Mouse (Mus musculus) C2C12 (cell line): ENCODE measurements at regions not wholly inside any gene's neighbourhood (a gene's known extent, or its start where the extent isn't known, plus 50 kb on each side); places are given as distances from the start of the nearest gene placed in this dataset.

Experiments used
- H3K27me3 ChIP-seq: one replicate; pipeline ENCODE4 v1.6.1; 2011; ENCODE audit not compliant: control insufficient read depth, insufficient read depth, insufficient read length
- H3K36me3 ChIP-seq: one replicate; pipeline ENCODE4 v1.6.1; 2011; ENCODE audit not compliant: control insufficient read depth, insufficient read depth
- H3K4me3 ChIP-seq: one replicate; pipeline ENCODE4 v1.5.1; 2011; ENCODE audit warnings: mild to moderate bottlenecking, control low read depth; ENCODE audit not compliant: poor library complexity, insufficient read depth, severe bottlenecking
- H3K79me2 ChIP-seq: one replicate; pipeline ENCODE4 v1.6.1; 2011; ENCODE audit not compliant: control insufficient read depth, insufficient read depth
- H3K79me3 ChIP-seq: one replicate; pipeline ENCODE4 v1.6.1; 2011; ENCODE audit warnings: low read depth, control low read depth
- H3ac ChIP-seq: one replicate; pipeline ENCODE3; 2011; ENCODE audit warnings: low read depth; ENCODE audit not compliant: control insufficient read depth, insufficient read length
- CEBPB ChIP-seq: IDR thresholded peaks from one replicate; pipeline ENCODE4 v1.6.1; 2011; ENCODE audit warnings: low read depth, mild to moderate bottlenecking, control low read depth, moderate library complexity
- CTCF ChIP-seq: IDR thresholded peaks from one replicate; pipeline ENCODE4 v1.5.1; 2011; ENCODE audit not compliant: control insufficient read depth, insufficient read depth, insufficient read length
- FOSL1 ChIP-seq: IDR thresholded peaks from one replicate; pipeline ENCODE4 v1.8.0; 2011; ENCODE audit warnings: mild to moderate bottlenecking, low read length; ENCODE audit not compliant: poor library complexity, insufficient read depth, severe bottlenecking
- MAX ChIP-seq: IDR thresholded peaks from one replicate; pipeline ENCODE4 v1.6.1; 2011; ENCODE audit warnings: mild to moderate bottlenecking, control low read depth
- MYOD1 ChIP-seq: IDR thresholded peaks from one replicate; pipeline ENCODE4 v1.6.1; 2011; ENCODE audit warnings: low read depth; ENCODE audit not compliant: control insufficient read depth, insufficient read length
- MYOG ChIP-seq: IDR thresholded peaks from one replicate; pipeline ENCODE4 v1.6.1; 2011; ENCODE audit not compliant: control insufficient read depth, insufficient read length; ENCODE audit errors: extremely low read depth
- USF1 ChIP-seq: IDR thresholded peaks from one replicate; pipeline ENCODE4 v1.6.1; 2011; ENCODE audit warnings: low read depth, mild to moderate bottlenecking, control low read depth, moderate library complexity

DNA sequence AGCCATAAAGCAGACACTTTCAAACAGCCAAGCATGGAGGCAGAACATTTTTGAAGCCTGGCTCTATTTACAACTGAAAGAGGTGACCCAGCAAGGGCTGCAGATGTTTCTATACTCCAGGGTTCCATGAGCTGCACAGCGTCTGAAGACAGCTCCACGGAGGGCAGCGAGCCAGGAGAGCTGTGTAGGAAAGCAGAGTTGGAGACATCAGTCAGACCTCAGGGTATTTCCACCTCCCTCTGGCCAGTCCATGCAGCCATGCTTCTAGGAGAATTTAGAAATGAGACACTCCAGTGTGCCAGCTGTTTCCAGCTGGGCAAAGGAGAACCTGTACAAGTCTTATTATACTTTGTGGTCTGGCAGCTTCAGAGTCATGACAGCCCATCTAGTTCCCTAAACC lies 85.8 kb downstream of the Aldh8a1 start:
- Histone ChIP-seq H3K79me3 (no peaks in the 10 kb centered on the region), H3K4me3 (no peak overlapping the region), H3K27me3 (no peaks in the 10 kb centered on the region), H3K79me2 (no peaks in the 10 kb centered on the region), H3K36me3 (no peaks in the 10 kb centered on the region), H3ac (no peak overlapping the region)
- TF ChIP-seq MYOG (no peak), MAX (no peak)

DNA sequence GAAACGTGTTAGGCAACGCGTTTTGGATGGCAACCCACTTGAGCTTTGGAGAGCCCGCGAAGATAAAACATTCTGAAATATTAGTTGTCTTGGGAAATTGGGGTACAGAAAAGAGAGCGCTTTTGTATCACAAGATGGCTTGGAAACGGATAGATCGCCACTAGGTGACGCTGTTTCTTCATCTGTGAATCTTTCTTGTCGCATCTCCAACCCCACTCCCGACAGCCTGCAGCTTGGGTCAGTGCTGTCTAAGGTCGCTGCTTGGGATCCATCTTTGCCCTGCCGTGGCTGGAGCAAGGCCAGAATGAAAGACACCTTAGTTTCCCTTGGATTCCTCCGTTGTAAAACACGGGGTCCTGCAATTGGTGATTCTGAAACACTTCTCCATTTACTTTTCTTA lies 88.3 kb downstream of the Aldh8a1 start:
- no peaks in the 10 kb centered on the region for H3K79me2 ChIP-seq
- H3K27me3 ChIP-seq, result no peaks in the 10 kb centered on the region
- TF ChIP-seq CEBPB, result no peak
- TF ChIP-seq CTCF, result peak; percentile 85
- no peak for TF ChIP-seq MAX
- H3K36me3 ChIP-seq, result no peaks in the 10 kb centered on the region
- H3K4me3 ChIP-seq, result no peak overlapping the region
- H3K79me3 ChIP-seq, result no peaks in the 10 kb centered on the region
- H3ac ChIP-seq, result no peak overlapping the region

DNA sequence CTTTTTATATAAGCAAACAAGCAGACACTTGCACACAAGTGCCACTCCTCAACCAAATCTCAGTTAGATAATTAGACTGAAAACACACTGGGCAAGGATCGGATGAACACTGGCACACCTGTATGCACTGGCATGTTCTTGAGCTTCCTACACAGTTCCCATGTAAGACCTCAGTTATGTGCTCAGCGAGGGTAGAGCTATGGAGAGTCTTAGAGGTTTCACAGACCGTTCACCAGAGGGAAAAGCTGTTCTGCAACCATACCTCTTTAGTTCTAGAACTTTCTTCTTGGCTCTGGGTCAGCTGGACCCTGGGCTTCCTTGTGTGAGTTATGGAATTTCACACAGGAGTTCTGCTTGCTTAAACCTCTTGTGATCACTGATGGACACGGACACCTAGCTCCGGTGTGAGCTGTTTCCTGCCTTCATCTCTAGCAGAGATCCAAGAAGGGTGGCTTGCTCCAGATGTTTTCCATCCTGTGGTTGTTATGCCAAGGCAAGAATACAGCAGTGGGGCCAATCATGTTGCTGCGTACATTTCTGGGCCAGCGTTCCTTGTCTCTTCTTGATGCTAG lies 88.8 kb downstream of the Aldh8a1 start:
- Histone ChIP-seq H3ac (no peak overlapping the region), H3K27me3 (no peaks in the 10 kb centered on the region)
- TF ChIP-seq FOSL1, result no peak
- no peak for TF ChIP-seq MAX
- TF ChIP-seq CTCF, result no peak
- TF ChIP-seq CEBPB, result no peak
- TF ChIP-seq MYOG, result no peak
- TF ChIP-seq USF1, result no peak
- TF ChIP-seq MYOD1, result no peak

DNA sequence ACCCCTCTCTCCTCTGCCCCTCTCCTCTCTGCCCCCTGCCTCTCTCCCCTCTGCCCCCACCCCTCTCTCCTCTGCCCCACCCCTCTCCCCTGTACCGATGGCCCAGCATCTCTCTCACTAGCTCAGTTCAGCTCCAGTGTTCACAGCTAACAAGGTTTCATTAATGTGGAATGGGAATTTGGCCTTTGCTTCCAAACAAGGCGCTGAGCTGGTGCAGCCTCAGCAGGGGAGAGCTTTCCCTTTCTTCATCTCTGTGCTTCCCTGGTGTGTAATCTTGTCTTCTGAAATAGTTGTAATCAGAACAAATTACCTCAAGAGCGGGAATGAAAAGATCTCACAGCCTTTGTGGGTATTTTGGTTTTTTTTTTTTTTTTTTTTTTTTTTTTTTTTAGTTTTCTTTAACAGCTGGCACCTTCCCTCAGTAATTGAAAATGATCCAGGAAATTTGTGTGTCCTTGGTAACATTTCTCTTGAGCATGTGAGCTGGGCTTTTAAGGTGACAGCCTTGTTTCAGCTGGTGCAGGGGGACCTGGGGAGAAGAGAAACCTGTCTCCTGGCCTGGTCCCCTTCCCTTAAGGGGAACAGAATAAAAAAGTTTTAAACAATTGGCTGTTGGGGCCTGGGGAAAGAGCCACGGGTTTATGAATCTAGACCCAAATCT lies 90.5 kb downstream of the Aldh8a1 start:
- Histone ChIP-seq H3K36me3 (no peaks in the 10 kb centered on the region), H3K27me3 (no peaks in the 10 kb centered on the region), H3K4me3 (no peak overlapping the region), H3K79me3 (no peaks in the 10 kb centered on the region), H3ac (no peak overlapping the region), H3K79me2 (no peaks in the 10 kb centered on the region)
- TF ChIP-seq FOSL1, result no peak
- TF ChIP-seq USF1, result no peak
- TF ChIP-seq MYOD1, result no peak
- TF ChIP-seq CEBPB, result no peak
- TF ChIP-seq MYOG, result no peak
- no peak for TF ChIP-seq MAX
- no peak for TF ChIP-seq CTCF

More for the DNA sequence above, 88.8 kb downstream of the Aldh8a1 start:
- Histone ChIP-seq H3K36me3 (no peaks in the 10 kb centered on the region), H3K79me3 (no peaks in the 10 kb centered on the region), H3K79me2 (no peaks in the 10 kb centered on the region), H3K4me3 (no peak overlapping the region)

DNA sequence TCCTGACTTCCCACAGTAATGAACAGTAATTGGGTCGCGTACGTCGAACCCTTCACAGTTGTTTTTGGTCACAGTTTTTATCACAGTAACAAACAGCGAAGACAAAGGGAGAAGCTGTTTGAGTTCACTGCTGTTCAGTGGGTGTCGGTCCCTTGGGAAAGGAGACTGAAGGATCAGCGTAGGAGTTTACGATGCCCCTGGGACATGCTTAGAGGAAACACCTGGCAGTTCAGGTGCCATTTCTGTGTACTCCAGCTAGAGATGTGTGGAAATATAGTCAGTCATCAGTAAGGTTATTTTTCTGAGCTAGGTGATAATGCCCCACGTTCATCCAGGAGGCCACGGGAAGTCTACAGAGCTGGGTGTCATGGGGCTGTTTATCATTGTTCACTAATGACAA lies 91.3 kb downstream of the Aldh8a1 start:
- Histone ChIP-seq H3K27me3 (no peaks in the 10 kb centered on the region), H3ac (no peak overlapping the region), H3K36me3 (no peaks in the 10 kb centered on the region), H3K79me2 (no peaks in the 10 kb centered on the region), H3K4me3 (no peak overlapping the region), H3K79me3 (no peaks in the 10 kb centered on the region)
- TF ChIP-seq MYOG (no peak), FOSL1 (no peak), MYOD1 (no peak), CEBPB (no peak), CTCF (no peak)

DNA sequence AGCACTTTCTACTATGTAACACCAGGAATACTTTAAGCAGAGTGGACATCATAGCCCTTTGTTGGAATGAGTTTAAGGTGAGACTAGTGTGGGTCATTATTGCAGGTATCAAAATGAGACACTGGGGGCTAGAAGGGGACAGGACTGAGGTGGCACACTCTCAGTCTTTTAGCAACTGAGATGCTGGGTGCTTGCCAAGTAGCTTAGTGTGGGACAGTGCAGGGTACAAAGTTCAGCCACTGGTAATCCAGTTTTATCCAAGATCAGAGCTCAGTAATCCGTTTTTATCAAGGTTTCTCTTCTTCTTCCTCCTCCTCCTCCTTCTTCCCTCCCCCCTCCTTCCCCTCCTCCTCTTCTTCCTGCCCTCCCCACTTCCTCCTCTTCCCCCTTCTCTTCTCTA lies 92.9 kb downstream of the Aldh8a1 start:
- Histone ChIP-seq H3K79me3 (no peaks in the 10 kb centered on the region), H3ac (no peak overlapping the region), H3K36me3 (no peaks in the 10 kb centered on the region), H3K4me3 (no peak overlapping the region), H3K27me3 (no peaks in the 10 kb centered on the region), H3K79me2 (no peaks in the 10 kb centered on the region)
- TF ChIP-seq MYOG (no peak), FOSL1 (no peak), USF1 (no peak), MYOD1 (no peak), MAX (no peak), CTCF (no peak), CEBPB (no peak)
